Mouse (Mus musculus) adrenal gland, postnatal 36 days (tissue): ENCODE measurements around the gene Apoc1. TPM values are rescaled to one million over a fixed set of nuclear protein-coding genes. Genes with fewer than 3 reads are reported as not detected.

Experiments
- total RNA-seq, 2 experiments: library from RNA; stranded (reverse); gene quantifications; 2 replicates each; pipeline ENCODE4 v1.2.3; 2021

The Apoc1 gene
- total RNA-seq, 2 experiments from 2014 or later = 185 to 1,007 TPM

Other genes starting within 250 kb of the Apoc1 start
- gene Mark4, start 233.8 kb downstream of the Apoc1 start, total RNA-seq = 10 to 100 TPM; 46.5 to 50.3 TPM
- 10 to 100 TPM; 41.1 to 49.6 TPM for gene Exoc3l2, start 229.3 kb downstream of the Apoc1 start, total RNA-seq
- gene Bloc1s3, start 184.3 kb downstream of the Apoc1 start, total RNA-seq = 10 to 100 TPM in 1 of 2 experiments, 1 to 10 TPM in 1; 8.7 to 12.1 TPM
- 10 to 100 TPM; 73.1 to 91.1 TPM for gene Trappc6a, start 184.3 kb downstream of the Apoc1 start, total RNA-seq
- under 1 TPM in 1 of 2 experiments, not detected in 1; 0.17 TPM for gene Nkpd1, start 174.8 kb downstream of the Apoc1 start, total RNA-seq
- gene Ppp1r37, start 129.6 kb downstream of the Apoc1 start, total RNA-seq = 10 to 100 TPM; 65.5 to 70.2 TPM
- under 1 TPM; 0.33 to 0.36 TPM for gene Zfp296, start 115.4 kb downstream of the Apoc1 start, total RNA-seq
- gene Gemin7, start 115.1 kb downstream of the Apoc1 start, total RNA-seq = 10 to 100 TPM; 71.8 to 90.6 TPM
- gene Clasrp, start 88.2 kb downstream of the Apoc1 start, total RNA-seq = 10 to 100 TPM; 28.1 to 39.7 TPM
- gene Relb, start 63.2 kb downstream of the Apoc1 start, total RNA-seq = 10 to 100 TPM; 33.6 to 34.7 TPM
- gene Clptm1, start 27.6 kb downstream of the Apoc1 start, total RNA-seq = 100 to 1,000 TPM; 175 to 178 TPM
- 1 to 10 TPM in 1 of 2 experiments, not detected in 1; 1.9 TPM for gene Apoc2, start 14.7 kb downstream of the Apoc1 start, total RNA-seq
- under 1 TPM in 1 of 2 experiments, not detected in 1; 0.40 TPM for gene Gm44805, start 11.2 kb downstream of the Apoc1 start, total RNA-seq
- gene Apoc4, start 11.2 kb downstream of the Apoc1 start, total RNA-seq = 100 to 1,000 TPM in 1 of 2 experiments, 10 to 100 TPM in 1; 42.0 to 110 TPM
- 1,000 to 10,000 TPM in 1 of 2 experiments, 100 to 1,000 TPM in 1; 927 to 1,142 TPM for gene Apoe, start 6.5 kb upstream of the Apoc1 start, total RNA-seq
- 100 to 1,000 TPM; 124 to 135 TPM for gene Tomm40, start 22.8 kb upstream of the Apoc1 start, total RNA-seq
- gene Nectin2, start 57.8 kb upstream of the Apoc1 start, total RNA-seq = 100 to 1,000 TPM in 1 of 2 experiments, 10 to 100 TPM in 1; 70.0 to 115 TPM
- gene Bcam, start 78.4 kb upstream of the Apoc1 start, total RNA-seq = 10 to 100 TPM; 43.5 to 53.8 TPM
- gene Cblc, start 104.1 kb upstream of the Apoc1 start, total RNA-seq = not detected
- gene Bcl3, start 130.1 kb upstream of the Apoc1 start, total RNA-seq = 10 to 100 TPM; 19.5 to 51.0 TPM
- gene Gm19345, start 159.3 kb upstream of the Apoc1 start, total RNA-seq = under 1 TPM in 1 of 2 experiments, not detected in 1; 0.83 TPM
- not detected for gene Ceacam16, start 168.6 kb upstream of the Apoc1 start, total RNA-seq
- not detected for gene Ceacam19, start 195.3 kb upstream of the Apoc1 start, total RNA-seq
- gene Pvr, start 228.5 kb upstream of the Apoc1 start, total RNA-seq = 10 to 100 TPM; 28.8 to 33.7 TPM